Mouse (Mus musculus) cerebellum, adult 2 months (tissue): ENCODE measurements around the gene Stk10.

Source experiments
- CTCF ChIP-seq: fragments of 200-500 bp; IDR thresholded peaks from 2 replicates; pipeline ENCODE4 v1.5.1; 2011; ENCODE audit warnings: low read depth, mild to moderate bottlenecking, control low read depth, low read length, moderate library complexity, borderline replicate concordance; ENCODE audit not compliant: insufficient read depth
- POLR2A ChIP-seq: fragments of 200-500 bp; IDR thresholded peaks from 2 replicates; pipeline ENCODE4 v1.6.1; 2011; ENCODE audit warnings: low read length, control low read depth, borderline replicate concordance; ENCODE audit not compliant: insufficient read depth

DNA sequence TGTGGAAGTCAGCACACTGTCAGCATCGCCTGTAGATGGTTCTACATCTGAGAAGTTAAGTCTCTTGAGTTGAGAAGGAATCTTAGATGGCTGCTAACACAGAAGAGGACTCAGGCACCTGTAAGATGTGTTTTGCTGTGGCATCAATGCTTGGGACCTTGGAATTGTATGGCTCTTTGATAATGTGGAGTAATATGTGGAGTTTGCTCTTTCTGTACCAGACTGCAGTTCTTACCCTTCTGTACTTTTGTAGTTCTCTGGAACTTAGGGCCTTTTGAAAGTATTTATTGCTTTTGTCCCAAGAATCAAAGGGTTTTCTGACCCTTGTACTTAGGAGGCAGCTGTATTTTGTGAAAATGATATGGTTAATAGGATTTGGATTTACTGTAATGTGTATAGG lies 118.6 kb downstream of the Stk10 start:
- TF ChIP-seq CTCF, result no peak
- TF ChIP-seq POLR2A, result no peak
